Mouse (Mus musculus) limb, embryonic 11.5 days (tissue): ENCODE data around the gene Dhx35. TPM values are rescaled to one million over a fixed set of nuclear protein-coding genes. Genes with fewer than 3 reads are reported as not detected.

Experiments used
- ATAC-seq: fragments of 200-750 bp; cut with Nextera tagmentation; 2 replicates; pipeline ENCODE4 v1.8.0; 2017; ENCODE audit warnings: low read depth; ENCODE audit not compliant: insufficient number of reproducible peaks, low FRiP score, low TSS enrichment
- DNase-seq: peaks from one replicate; pipeline ENCODE4 v3.0.0-alpha.2; 2015; ENCODE audit warnings: low spot score
- H3K27ac ChIP-seq: fragments of 300-500 bp; sonication (generic); replicated peaks from 2 replicates; pipeline ENCODE4 v1.5.1; 2014; ENCODE audit warnings: low read depth, mild to moderate bottlenecking, low read length
- H3K27me3 ChIP-seq: fragments of 300-500 bp; sonication (generic); 2 replicates; pipeline ENCODE4 v1.6.1; 2014; ENCODE audit warnings: mild to moderate bottlenecking, low read length, mixed read lengths; ENCODE audit not compliant: control insufficient read depth, insufficient read depth
- H3K36me3 ChIP-seq: fragments of 300-500 bp; sonication (generic); 2 replicates; pipeline ENCODE4 v1.6.1; 2014; ENCODE audit warnings: mild to moderate bottlenecking, low read length, moderate library complexity, mixed read lengths; ENCODE audit not compliant: control insufficient read depth, insufficient read depth
- H3K4me1 ChIP-seq: fragments of 300-500 bp; sonication (generic); 2 replicates; pipeline ENCODE4 v1.6.1; 2014; ENCODE audit warnings: low read length, mixed read lengths; ENCODE audit not compliant: control insufficient read depth, insufficient read depth
- H3K4me2 ChIP-seq: fragments of 300-500 bp; sonication (generic); 2 replicates; pipeline ENCODE4 v1.6.1; 2014; ENCODE audit warnings: low read depth, mild to moderate bottlenecking, moderate library complexity; ENCODE audit not compliant: severe bottlenecking
- H3K4me3 ChIP-seq: fragments of 300-500 bp; sonication (generic); 2 replicates; pipeline ENCODE4 v1.5.1; 2014; ENCODE audit warnings: low read depth, low read length
- H3K9ac ChIP-seq: fragments of 300-500 bp; sonication (generic); 2 replicates; pipeline ENCODE4 v1.6.1; 2014; ENCODE audit warnings: mild to moderate bottlenecking, low read length
- H3K9me3 ChIP-seq: fragments of 300-500 bp; sonication (generic); 2 replicates; pipeline ENCODE4 v1.6.1; 2016; ENCODE audit warnings: low read length; ENCODE audit not compliant: control insufficient read depth
- WGBS: fragments of 180-500 bp; shearing (Covaris S2); extraction: QIAGEN DNeasy Blood & Tissue Kit; methylation state at CpG from one replicate; pipeline ENCODE4 v1.1.7; 2014; 5-methylcytosine and 5-hydroxymethylcytosine counted together
- polyA plus RNA-seq: library from polyadenylated mRNA; unstranded; fragments of >200 nt; fragmentation: Nextera tagmentation; extraction: Ambion mirVana; gene quantifications from 2 replicates; pipeline ENCODE4 v1.2.1, GENCODE M21; 2014

Dhx35 gene
- polyA plus RNA-seq, 1 experiment from 2014 or later, result 16.3 TPM

DNA sequence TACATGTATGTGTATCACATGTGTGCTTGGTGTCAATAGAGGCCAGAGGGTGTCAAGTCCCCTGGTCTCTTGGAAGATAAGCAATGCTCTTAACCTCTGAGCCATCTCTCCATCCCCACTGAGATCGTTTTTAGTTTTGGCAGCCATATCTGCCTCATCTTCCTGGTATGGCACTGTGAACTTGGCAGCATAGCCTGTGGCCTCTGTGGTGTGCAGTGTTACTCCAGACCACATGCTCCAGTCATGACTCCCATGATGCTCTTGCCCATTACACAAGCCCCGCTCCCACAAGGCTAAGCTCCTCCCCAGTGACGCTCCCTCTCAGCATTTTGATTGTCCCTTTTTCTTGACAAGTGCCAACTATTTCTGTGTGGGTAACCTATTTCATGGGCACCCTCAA lies 53.4 kb downstream of the Dhx35 start:
- H3K9me3 ChIP-seq, result no peaks in the 10 kb centered on the region
- H3K4me2 ChIP-seq, result no peak overlapping the region
- H3K4me1 ChIP-seq, result no peaks in the 10 kb centered on the region
- H3K9ac ChIP-seq, result no peak overlapping the region
- ATAC-seq, result no peak
- H3K27me3 ChIP-seq, result no peaks in the 10 kb centered on the region
- no peak for DNase-seq
- 95% methylated on average over 3 of the region's 3 CpGs for WGBS
- H3K36me3 ChIP-seq, result peaks cover 4% of the 10 kb centered on the region
- H3K4me3 ChIP-seq, result no peak overlapping the region
- H3K27ac ChIP-seq, result no peak overlapping the region

DNA sequence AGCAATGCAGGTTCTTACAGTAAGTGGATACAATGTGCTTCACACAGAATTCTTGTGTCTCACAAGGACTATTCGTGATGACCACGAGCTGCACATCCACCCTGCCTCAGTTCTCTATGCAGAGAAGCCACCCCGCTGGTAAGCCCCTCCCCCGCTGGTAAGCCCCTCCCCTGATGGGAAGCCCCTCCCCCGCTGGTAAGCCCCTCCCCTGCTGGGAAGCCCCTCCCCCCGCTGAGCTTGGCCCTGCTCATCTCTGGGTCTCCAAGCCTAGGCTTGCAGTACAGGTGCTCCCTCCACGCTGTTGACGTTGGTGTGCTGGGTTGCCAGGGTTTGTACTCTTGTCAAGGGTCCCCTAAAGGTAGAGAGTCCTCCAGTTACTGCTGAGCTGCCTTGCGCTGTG lies 54.8 kb downstream of the Dhx35 start:
- WGBS, result 79% methylated on average over 9 of the region's 9 CpGs
- Histone ChIP-seq H3K36me3 (peaks cover 2% of the 10 kb centered on the region; the same call in 1 of the 2 replicates), H3K4me2 (no peak overlapping the region), H3K27me3 (no peaks in the 10 kb centered on the region), H3K4me3 (no peak overlapping the region), H3K4me1 (no peaks in the 10 kb centered on the region), H3K9me3 (no peaks in the 10 kb centered on the region), H3K27ac (no peak overlapping the region), H3K9ac (no peak overlapping the region)
- DNase-seq (no peak), ATAC-seq (no peak)

DNA sequence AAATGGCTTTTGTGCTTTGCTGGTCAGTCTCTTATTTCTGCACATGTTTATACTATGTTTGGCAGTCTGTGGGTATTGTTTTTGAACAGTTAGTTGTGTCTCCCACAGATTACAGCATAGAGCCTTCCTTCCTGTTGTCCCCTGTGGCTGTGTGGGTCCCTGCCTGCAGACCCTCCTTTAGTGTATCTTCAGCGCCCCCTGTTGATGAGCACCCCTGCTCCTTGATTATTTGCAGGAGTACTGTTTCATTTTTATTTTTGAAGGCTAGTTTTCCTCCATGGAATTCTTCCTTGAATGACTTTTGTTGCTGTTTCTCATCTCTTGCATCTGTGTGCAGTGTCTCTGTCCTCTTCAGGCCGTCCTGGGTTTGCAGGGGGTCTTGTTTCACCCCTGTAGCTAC lies 58.0 kb downstream of the Dhx35 start:
- H3K9ac ChIP-seq, result no peak overlapping the region
- H3K4me1 ChIP-seq, result no peaks in the 10 kb centered on the region
- no peaks in the 10 kb centered on the region for H3K27me3 ChIP-seq
- no peak overlapping the region for H3K4me2 ChIP-seq
- H3K27ac ChIP-seq, result no peak overlapping the region
- peak; percentile 67 for DNase-seq
- ATAC-seq, result no peak
- H3K36me3 ChIP-seq, result peaks cover 2% of the 10 kb centered on the region; the same call in 1 of the 2 replicates
- 35% methylated on average over 2 of the region's 2 CpGs for WGBS
- H3K9me3 ChIP-seq, result no peaks in the 10 kb centered on the region
- H3K4me3 ChIP-seq, result no peak overlapping the region

DNA sequence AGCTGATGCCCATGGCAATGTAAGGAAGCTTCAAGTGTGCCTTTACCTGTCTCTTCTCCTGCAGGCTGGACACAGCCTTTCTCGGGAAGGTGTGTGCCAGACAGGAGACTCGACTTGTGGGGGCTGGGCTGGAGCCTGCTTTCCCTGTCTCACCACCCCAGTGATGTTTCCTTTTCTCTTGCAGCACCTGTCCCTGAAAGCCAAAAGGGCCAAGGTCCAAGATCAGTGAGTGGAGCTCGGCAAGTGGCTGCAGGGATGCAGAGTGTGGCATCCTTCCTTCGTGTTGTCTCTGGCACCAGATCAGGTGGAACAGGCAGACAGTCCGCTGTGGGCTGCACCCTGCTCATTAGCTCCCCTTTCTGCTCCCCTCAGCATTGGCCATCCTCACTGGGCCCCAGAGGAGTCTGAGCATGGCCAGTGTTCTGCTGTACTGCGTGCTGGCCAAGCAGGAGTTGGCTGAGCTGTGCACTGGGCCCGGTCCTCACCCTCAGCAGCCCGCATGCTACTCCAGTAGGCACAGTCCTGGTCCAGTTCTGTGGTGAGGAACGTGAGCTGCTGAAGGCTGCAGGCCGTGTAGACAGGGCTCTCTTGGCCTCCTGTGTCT lies 62.4 kb downstream of the Dhx35 start:
- H3K36me3 ChIP-seq, result no peaks in the 10 kb centered on the region; the same call in 1 of the 2 replicates
- no peak overlapping the region for H3K27ac ChIP-seq
- no peaks in the 10 kb centered on the region for H3K4me1 ChIP-seq
- H3K27me3 ChIP-seq, result no peaks in the 10 kb centered on the region
- H3K4me2 ChIP-seq, result no peak overlapping the region
- H3K4me3 ChIP-seq, result no peak overlapping the region
- no peak overlapping the region for H3K9ac ChIP-seq
- 90% methylated on average over 10 of the region's 10 CpGs for WGBS
- no peak for DNase-seq
- H3K9me3 ChIP-seq, result no peaks in the 10 kb centered on the region
- no peak for ATAC-seq

DNA sequence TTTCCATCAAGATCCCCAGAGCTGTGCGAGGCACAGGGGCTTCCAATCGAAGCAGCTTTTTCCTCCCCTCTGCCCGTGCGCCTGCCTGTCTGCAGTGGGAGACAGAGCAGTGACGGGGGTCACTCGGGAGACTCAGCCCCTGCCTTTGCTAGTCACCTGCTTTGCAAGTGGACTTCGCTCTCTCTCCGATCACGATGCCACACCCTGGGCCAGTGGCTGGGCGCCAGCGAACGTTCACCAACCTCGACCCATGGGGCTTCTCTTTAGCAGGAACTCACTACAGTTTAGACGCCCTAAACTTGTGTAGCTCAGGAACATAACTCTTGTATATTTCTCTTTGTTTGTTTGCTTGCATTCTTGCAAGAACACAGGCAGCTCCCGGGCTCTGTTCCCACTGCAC lies 63.0 kb downstream of the Dhx35 start:
- H3K27ac ChIP-seq, result no peak overlapping the region
- 91% methylated on average over 15 of the region's 15 CpGs for WGBS
- no peak overlapping the region for H3K4me2 ChIP-seq
- no peaks in the 10 kb centered on the region for H3K9me3 ChIP-seq
- H3K4me1 ChIP-seq, result no peaks in the 10 kb centered on the region
- H3K27me3 ChIP-seq, result no peaks in the 10 kb centered on the region
- no peak for DNase-seq
- H3K4me3 ChIP-seq, result no peak overlapping the region
- ATAC-seq, result no peak
- no peaks in the 10 kb centered on the region for H3K36me3 ChIP-seq
- no peak overlapping the region for H3K9ac ChIP-seq

DNA sequence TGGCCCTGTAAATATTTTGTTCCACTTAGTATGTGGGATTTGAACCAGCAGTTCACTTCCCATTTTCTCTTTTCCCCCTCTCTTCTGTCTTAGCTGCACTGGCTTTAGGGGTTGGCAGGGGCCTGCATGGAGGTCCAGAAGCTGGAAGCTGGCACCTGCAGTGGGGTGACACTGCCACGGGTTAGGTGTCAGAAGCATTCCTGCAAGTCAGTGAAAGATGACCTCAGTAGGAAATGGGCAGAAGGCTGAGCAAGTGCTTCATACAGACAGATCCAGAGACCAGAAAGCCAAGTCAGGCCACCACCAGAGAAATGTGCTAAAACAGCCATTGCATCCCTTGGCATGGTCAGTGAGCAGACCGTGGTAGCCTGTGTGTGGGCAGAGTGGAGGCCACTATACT lies 66.5 kb downstream of the Dhx35 start:
- no peak for DNase-seq
- Histone ChIP-seq H3K9me3 (no peaks in the 10 kb centered on the region), H3K4me1 (no peaks in the 10 kb centered on the region), H3K4me2 (no peak overlapping the region), H3K27ac (no peak overlapping the region), H3K36me3 (no peaks in the 10 kb centered on the region), H3K4me3 (no peak overlapping the region), H3K27me3 (no peaks in the 10 kb centered on the region), H3K9ac (no peak overlapping the region)
- ATAC-seq, result no peak
- WGBS, result 82% methylated on average over 2 of the region's 2 CpGs

DNA sequence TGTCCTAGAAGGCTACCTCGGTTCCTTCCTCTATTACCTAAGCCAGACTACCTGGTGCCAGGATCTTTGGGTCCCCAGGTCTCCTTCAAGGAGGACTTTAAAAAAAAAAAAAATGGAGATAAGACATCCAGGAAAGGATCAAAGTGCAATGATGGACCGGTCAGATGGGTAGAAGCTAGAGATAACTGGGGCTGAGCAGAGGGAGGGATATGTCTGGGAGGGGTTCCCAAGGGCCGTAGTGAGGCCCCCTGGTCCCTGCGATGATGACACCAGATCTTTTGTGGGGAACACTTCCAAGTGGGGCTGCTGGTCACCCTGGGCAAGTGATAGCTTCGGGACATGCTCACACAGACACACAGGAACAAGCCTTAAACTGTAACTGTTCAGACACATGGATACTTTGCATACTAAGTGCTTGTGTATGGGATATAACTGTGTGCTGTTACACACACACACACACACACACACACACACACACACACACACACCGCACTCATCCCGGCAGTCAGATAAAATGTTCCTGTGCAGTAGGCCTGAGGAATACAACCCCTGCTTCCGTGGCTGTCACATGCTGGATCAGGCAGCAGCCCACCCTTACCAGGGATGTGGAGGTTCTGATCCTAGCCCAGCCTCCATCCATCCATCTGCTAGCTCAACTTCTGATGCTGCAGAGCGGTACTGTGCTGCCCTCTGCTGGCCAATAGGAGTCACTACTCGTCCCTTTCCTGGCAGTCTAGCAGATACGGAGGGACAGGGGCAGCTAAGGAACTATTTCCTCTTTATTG lies 68.9 kb downstream of the Dhx35 start:
- Histone ChIP-seq H3K9ac (no peak overlapping the region), H3K27me3 (no peaks in the 10 kb centered on the region), H3K36me3 (no peaks in the 10 kb centered on the region), H3K9me3 (no peaks in the 10 kb centered on the region), H3K4me2 (no peak overlapping the region), H3K27ac (no peak overlapping the region), H3K4me1 (no peaks in the 10 kb centered on the region), H3K4me3 (no peak overlapping the region)
- peak; percentile 75 for DNase-seq
- peak; percentile 46 for ATAC-seq
- 54% methylated on average over 11 of the region's 11 CpGs for WGBS

DNA sequence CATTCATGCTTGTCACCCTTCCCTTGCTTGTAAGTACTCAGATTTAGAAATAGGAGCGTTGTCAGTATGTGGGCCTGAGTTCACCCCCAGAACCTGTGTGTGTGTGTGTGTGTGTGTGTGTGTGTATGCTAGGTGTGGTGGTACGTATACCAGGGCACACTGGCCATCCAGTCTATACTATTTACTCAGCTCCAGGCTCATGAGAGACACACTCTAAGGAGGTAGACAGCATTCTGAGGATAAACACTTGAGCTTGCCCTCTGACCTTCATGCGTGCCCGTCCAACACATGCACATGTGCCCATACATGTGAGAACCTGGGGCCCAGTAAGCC lies 69.5 kb downstream of the Dhx35 start:
- H3K27me3 ChIP-seq, result no peaks in the 10 kb centered on the region
- no peak overlapping the region for H3K4me2 ChIP-seq
- H3K9ac ChIP-seq, result no peak overlapping the region
- DNase-seq (no peak), ATAC-seq (no peak; the same call in 1 of the 2 replicates)
- H3K4me1 ChIP-seq, result no peaks in the 10 kb centered on the region
- WGBS, result 82% methylated on average over 4 of the region's 4 CpGs
- H3K27ac ChIP-seq, result no peak overlapping the region
- no peaks in the 10 kb centered on the region for H3K9me3 ChIP-seq
- no peak overlapping the region for H3K4me3 ChIP-seq
- no peaks in the 10 kb centered on the region for H3K36me3 ChIP-seq
